ENCODE assay signal across 25 mouse cellular contexts in genomic region chr2:104099231-104099585, GRCm38 (mm10). TPM values are rescaled to one million over a fixed set of nuclear protein-coding genes. Genes with fewer than 3 reads are reported as not detected.
DNase-seq lines count a peak whose midpoint lies in the region; ATAC-seq and TF ChIP-seq lines count a peak whose summit lies in the region.
"Had no signal": no experiment of that assay in that cellular context is flagged by ENCODE, and none has a peak within 500 bp of the region (broad histone marks: within the 10 kb centered on the region; RNA-seq: fewer than 3 reads in every experiment).

No protein-coding gene starts in this region.

- peak overlapping the region; percentile 54 for H3K4me2 ChIP-seq in heart, embryonic 11.5 days
- H3K4me2 ChIP-seq in liver, embryonic 12.5 days = peak overlapping the region; percentile 83
- H3K4me2 ChIP-seq: midbrain, embryonic 15.5 days had no signal

- peak overlapping the region; percentile 43; the same call in 1 of the 2 replicates for H3K9ac ChIP-seq in heart, embryonic 11.5 days (ENCODE audit: low read depth, low read length)
- peak overlapping the region; percentile 62 for H3K9ac ChIP-seq in liver, embryonic 12.5 days
- H3K9ac ChIP-seq: midbrain, embryonic 15.5 days had no signal

- no peaks in the 10 kb centered on the region for H3K9me3 ChIP-seq in heart, embryonic 11.5 days (replicated peaks; ENCODE audit: control insufficient read depth, low read length)
- H3K9me3 ChIP-seq in megakaryocyte, embryonic 14.5 days = no peaks in the 10 kb centered on the region
- H3K9me3 ChIP-seq in liver, embryonic 12.5 days (replicated peaks) = no peaks in the 10 kb centered on the region
- H3K9me3 ChIP-seq: midbrain, embryonic 15.5 days had no signal

- H3K27ac ChIP-seq in heart, embryonic 11.5 days (ENCODE audit: low read depth, low read length) = peak overlapping the region; percentile 86
- H3K27ac ChIP-seq in liver, embryonic 12.5 days = peak overlapping the region; percentile 97
- H3K27ac ChIP-seq in thymus, adult 2 months (ENCODE audit: control insufficient read depth, insufficient read depth, low read length) = no peak overlapping the region
- H3K27ac ChIP-seq: hindbrain, postnatal 0 days; left cerebral cortex, adult 2 months; midbrain, embryonic 15.5 days had no signal

- WGBS in heart, embryonic 11.5 days (ENCODE audit: insufficient replicate concordance) = 87% methylated on average over 2 of the region's 2 CpGs
- 80% methylated on average over 2 of the region's 2 CpGs for WGBS in liver, embryonic 12.5 days (ENCODE audit: insufficient replicate concordance)
- 99% methylated on average over 2 of the region's 2 CpGs for WGBS in thymus, adult 2 months

- H3K27me3 ChIP-seq in heart, embryonic 11.5 days (ENCODE audit: control insufficient read depth, insufficient read depth, low read length) = no peaks in the 10 kb centered on the region
- no peaks in the 10 kb centered on the region for H3K27me3 ChIP-seq in megakaryocyte, embryonic 14.5 days (replicated peaks)
- H3K27me3 ChIP-seq in liver, embryonic 12.5 days (replicated peaks) = no peaks in the 10 kb centered on the region
- H3K27me3 ChIP-seq in thymus, adult 2 months (ENCODE audit: control insufficient read depth, insufficient read depth, low read length) = no peaks in the 10 kb centered on the region
- H3K27me3 ChIP-seq: midbrain, embryonic 15.5 days had no signal

- peaks cover 29% of the 10 kb centered on the region for H3K4me1 ChIP-seq in heart, embryonic 11.5 days (ENCODE audit: control insufficient read depth, insufficient read depth, low read length)
- H3K4me1 ChIP-seq in megakaryocyte, embryonic 14.5 days = peaks cover 57% of the 10 kb centered on the region
- H3K4me1 ChIP-seq in liver, embryonic 12.5 days = peaks cover 81% of the 10 kb centered on the region
- peaks cover 8% of the 10 kb centered on the region; the same call in 1 of the 2 replicates for H3K4me1 ChIP-seq in thymus, adult 2 months (replicated peaks; ENCODE audit: control insufficient read depth, insufficient read depth, low read length)

- no peak for ATAC-seq in heart, embryonic 11.5 days (replicated peaks; ENCODE audit: insufficient number of reproducible peaks, low FRiP score, low TSS enrichment)
- no peak for ATAC-seq in megakaryocyte, adult 5-6 weeks (ENCODE audit: poor library complexity, severe bottlenecking)
- ATAC-seq in liver, embryonic 12.5 days = no peak
- ATAC-seq: forebrain, embryonic 16.5 days; hindbrain, postnatal 0 days; midbrain, embryonic 15.5 days had no signal

- DNase-seq in heart, postnatal 36 days = no peak
- no peak for DNase-seq in layer of hippocampus, postnatal 10 days (ENCODE audit: low spot score in 2 of 2)
- no peak for DNase-seq in thymus, adult 2 months
- DNase-seq: B cell, adult 2 months; cerebellum, postnatal 10 days; kidney, adult 11 months; kidney, postnatal 14 days; retina, postnatal 1 day; thymus, postnatal 4 days had no signal

- H3K4me3 ChIP-seq in heart, embryonic 11.5 days (ENCODE audit: low read depth, low read length) = 0 out of 2 replicates have a peak overlapping the region, but pooled peaks have one; percentile 6
- peak overlapping the region; percentile 50 for H3K4me3 ChIP-seq in megakaryocyte, embryonic 14.5 days (replicated peaks)
- H3K4me3 ChIP-seq in liver, embryonic 12.5 days = peak overlapping the region; percentile 76
- H3K4me3 ChIP-seq in thymus, adult 2 months (ENCODE audit: control insufficient read depth, insufficient read depth, low read length) = no peak overlapping the region
- H3K4me3 ChIP-seq: left cerebral cortex, adult 2 months; midbrain, embryonic 15.5 days had no signal

- TF ChIP-seq CTCF in thymus, adult 2 months (IDR thresholded peaks at IDR 0.05; ENCODE audit: borderline replicate concordance, control insufficient read depth, extremely low read depth, insufficient read depth, low read length, poor library complexity) = no peak

- intact Hi-C loops in heart, postnatal 36 days (cut with DNase I) = no loop called here

- no peak for TF ChIP-seq POLR2A in thymus, adult 2 months (IDR thresholded peaks at IDR 0.05; ENCODE audit: control insufficient read depth, extremely low read depth, insufficient read depth, low read length, poor library complexity)

- H3K36me3 ChIP-seq in heart, embryonic 11.5 days (ENCODE audit: control insufficient read depth, insufficient read depth, low read length) = no peaks in the 10 kb centered on the region
- peaks cover 14% of the 10 kb centered on the region for H3K36me3 ChIP-seq in megakaryocyte, embryonic 14.5 days (replicated peaks; ENCODE audit: low read length)
- peaks cover 11% of the 10 kb centered on the region; the same call in 1 of the 2 replicates for H3K36me3 ChIP-seq in liver, embryonic 12.5 days
- no peaks in the 10 kb centered on the region for H3K36me3 ChIP-seq in thymus, adult 2 months (ENCODE audit: control insufficient read depth, insufficient read depth, low read length)
- H3K36me3 ChIP-seq: midbrain, embryonic 15.5 days had no signal

RNA-seq across cellular contexts. Expression of gene Cd59a, which starts 3.6 kb away (rescaled TPM):
- polyA plus RNA-seq in heart, embryonic 11.5 days (2014; fragmentation: Nextera tagmentation; extraction: Ambion mirVana) = 89.4 and 89.9 TPM in 2 replicates
- 10 to 100 TPM; 43.9 to 58.0 TPM for total RNA-seq in heart, postnatal 36 days (2021)
- 14.2 TPM in 1 of 2 replicates, not detected in the other for polyA plus RNA-seq in megakaryocyte, embryonic 14.5 days (2012; ENCODE audit: insufficient read depth, low replicate concordance)
- 0.13 and 1.8 TPM in 2 replicates for total RNA-seq in megakaryocyte, adult 5-6 weeks (2015)
- 0.15 and 1.2 TPM in 2 replicates for total RNA-seq in megakaryocyte, adult 5-6 weeks (2017)
- 71.2 and 76.7 TPM in 2 replicates for polyA plus RNA-seq in liver, embryonic 12.5 days (2016; fragmentation: Nextera tagmentation; extraction: Ambion mirVana)
- 1 to 10 TPM; 2.0 to 3.2 TPM for total RNA-seq in layer of hippocampus, postnatal 10 days (2021)
- polyA plus RNA-seq in thymus, adult 2 months (2012; rRNA removed) = 3.5 and 4.5 TPM in 2 replicates

RNA-seq across cellular contexts. Expression of gene A930018P22Rik, which starts 23.4 kb away (rescaled TPM):
- 0.46 and 0.53 TPM in 2 replicates for polyA plus RNA-seq in heart, embryonic 11.5 days (2014; fragmentation: Nextera tagmentation; extraction: Ambion mirVana)
- total RNA-seq in heart, postnatal 36 days (2021) = under 1 TPM; 0.64 to 0.79 TPM
- 0.19 TPM in 1 of 2 replicates, not detected in the other for polyA plus RNA-seq in megakaryocyte, embryonic 14.5 days (2012; ENCODE audit: insufficient read depth, low replicate concordance)
- total RNA-seq in megakaryocyte, adult 5-6 weeks (2015) = not detected in 2 replicates
- total RNA-seq in megakaryocyte, adult 5-6 weeks (2017) = not detected in 2 replicates
- polyA plus RNA-seq in liver, embryonic 12.5 days (2016; fragmentation: Nextera tagmentation; extraction: Ambion mirVana) = 0.36 and 0.77 TPM in 2 replicates
- total RNA-seq in layer of hippocampus, postnatal 10 days (2021) = not detected
- polyA plus RNA-seq in thymus, adult 2 months (2012; rRNA removed) = 0.45 TPM in 1 of 2 replicates, not detected in the other
- total RNA-seq: megakaryocyte progenitor cell, adult 5-6 weeks; neutrophil, adult 5-6 weeks had no signal
- polyA plus RNA-seq: forebrain, embryonic 16.5 days; hindbrain, postnatal 0 days; limb, embryonic 11.5 days; lung, embryonic 16.5 days; midbrain, embryonic 15.5 days had no signal

RNA-seq across cellular contexts. Expression of gene Cd59b, which starts 29.6 kb away (rescaled TPM):
- polyA plus RNA-seq in heart, embryonic 11.5 days (2014; fragmentation: Nextera tagmentation; extraction: Ambion mirVana) = 8.7 and 15.7 TPM in 2 replicates
- 1 to 10 TPM; 3.5 to 3.7 TPM for total RNA-seq in heart, postnatal 36 days (2021)
- 0.31 TPM in 1 of 2 replicates, not detected in the other for polyA plus RNA-seq in megakaryocyte, embryonic 14.5 days (2012; ENCODE audit: insufficient read depth, low replicate concordance)
- total RNA-seq in megakaryocyte, adult 5-6 weeks (2015) = 0.62 TPM in 1 of 2 replicates, not detected in the other
- total RNA-seq in megakaryocyte, adult 5-6 weeks (2017) = 3.6 TPM in 1 of 2 replicates, not detected in the other
- polyA plus RNA-seq in liver, embryonic 12.5 days (2016; fragmentation: Nextera tagmentation; extraction: Ambion mirVana) = 10.4 and 13.2 TPM in 2 replicates
- under 1 TPM in 1 of 2 experiments, not detected in 1; 0.51 TPM for total RNA-seq in layer of hippocampus, postnatal 10 days (2021)
- polyA plus RNA-seq in thymus, adult 2 months (2012; rRNA removed) = 2.0 and 2.4 TPM in 2 replicates
- total RNA-seq: hindbrain, postnatal 0 days; neutrophil, adult 5-6 weeks had no signal

RNA-seq across cellular contexts. Expression of gene Gm10799, which starts 30.9 kb away (rescaled TPM):
- not detected in 2 replicates for polyA plus RNA-seq in heart, embryonic 11.5 days (2014; fragmentation: Nextera tagmentation; extraction: Ambion mirVana)
- total RNA-seq in heart, postnatal 36 days (2021) = not detected
- not detected in 2 replicates for polyA plus RNA-seq in megakaryocyte, embryonic 14.5 days (2012; ENCODE audit: insufficient read depth, low replicate concordance)
- total RNA-seq in megakaryocyte, adult 5-6 weeks (2015) = not detected in 2 replicates
- total RNA-seq in megakaryocyte, adult 5-6 weeks (2017) = not detected in 2 replicates
- polyA plus RNA-seq in liver, embryonic 12.5 days (2016; fragmentation: Nextera tagmentation; extraction: Ambion mirVana) = not detected in 2 replicates
- not detected for total RNA-seq in layer of hippocampus, postnatal 10 days (2021)
- polyA plus RNA-seq in thymus, adult 2 months (2012; rRNA removed) = not detected in 2 replicates
- total RNA-seq: gastrocnemius, adult 18-20 months; hindbrain, postnatal 0 days; layer of hippocampus, adult 8-10 months; left cerebral cortex, adult 2 months; megakaryocyte progenitor cell, adult 5-6 weeks; neutrophil, adult 5-6 weeks had no signal
- polyA plus RNA-seq: forebrain, embryonic 16.5 days; gonadal fat pad, adult 2 months; hindbrain, postnatal 0 days; limb, embryonic 11.5 days; lung, embryonic 16.5 days; midbrain, embryonic 15.5 days; testis, adult 2 months had no signal

RNA-seq across cellular contexts. Expression of gene Gm10912, which starts 33.6 kb away (rescaled TPM):
- not detected in 2 replicates for polyA plus RNA-seq in heart, embryonic 11.5 days (2014; fragmentation: Nextera tagmentation; extraction: Ambion mirVana)
- total RNA-seq in heart, postnatal 36 days (2021) = under 1 TPM in 1 of 2 experiments, not detected in 1; 0.17 TPM
- 0.07 TPM in 1 of 2 replicates, not detected in the other for polyA plus RNA-seq in megakaryocyte, embryonic 14.5 days (2012; ENCODE audit: insufficient read depth, low replicate concordance)
- not detected in 2 replicates for total RNA-seq in megakaryocyte, adult 5-6 weeks (2015)
- not detected in 2 replicates for total RNA-seq in megakaryocyte, adult 5-6 weeks (2017)
- polyA plus RNA-seq in liver, embryonic 12.5 days (2016; fragmentation: Nextera tagmentation; extraction: Ambion mirVana) = not detected in 2 replicates
- under 1 TPM in 1 of 2 experiments, not detected in 1; 0.34 TPM for total RNA-seq in layer of hippocampus, postnatal 10 days (2021)
- polyA plus RNA-seq in thymus, adult 2 months (2012; rRNA removed) = 0.26 TPM in 1 of 2 replicates, not detected in the other
- total RNA-seq: hindbrain, postnatal 0 days had no signal
- polyA plus RNA-seq: forebrain, embryonic 16.5 days; hindbrain, postnatal 0 days; limb, embryonic 11.5 days; lung, embryonic 16.5 days; midbrain, embryonic 15.5 days had no signal
